Mouse (Mus musculus): ENCODE measurements around the gene Gm10447. TPM values are rescaled to one million over a fixed set of nuclear protein-coding genes. Genes with fewer than 3 reads are reported as not detected.
A peak's percentile ranks its signal among the peaks of the same experiment; 100 is the strongest.
"Not testable (repeated sequence)": the region's sequence is repeated elsewhere in the genome, so short reads cannot be mapped to it uniquely, and the experiment has no call there.

The Gm10447 gene
- total RNA-seq, 2 experiments from 2014 or later = not detected

DNA sequence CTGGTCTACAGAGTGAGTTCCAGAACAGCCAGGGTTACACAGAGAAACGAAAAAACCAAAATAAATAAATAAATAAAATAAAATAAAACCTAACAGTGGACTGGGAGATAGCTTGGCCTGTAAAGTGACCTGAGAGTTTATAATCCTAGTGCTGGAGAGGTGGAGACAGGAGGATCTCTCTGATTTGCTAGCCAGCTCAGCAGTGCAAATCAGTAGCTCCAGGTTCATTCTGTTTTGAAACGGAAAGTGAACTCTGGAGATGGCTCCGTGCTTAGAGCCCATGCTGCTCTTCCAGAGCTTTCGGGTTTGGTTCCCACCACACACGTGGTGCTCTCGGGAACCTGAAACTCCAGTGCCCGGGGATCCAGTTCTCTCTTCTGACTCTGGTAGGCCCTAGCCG, 8.9 kb downstream of the Gm10447 start:
- intact Hi-C loops (cut with DNase I) = no loop called here
- no peak for DNase-seq (ENCODE audit: low spot score)

DNA sequence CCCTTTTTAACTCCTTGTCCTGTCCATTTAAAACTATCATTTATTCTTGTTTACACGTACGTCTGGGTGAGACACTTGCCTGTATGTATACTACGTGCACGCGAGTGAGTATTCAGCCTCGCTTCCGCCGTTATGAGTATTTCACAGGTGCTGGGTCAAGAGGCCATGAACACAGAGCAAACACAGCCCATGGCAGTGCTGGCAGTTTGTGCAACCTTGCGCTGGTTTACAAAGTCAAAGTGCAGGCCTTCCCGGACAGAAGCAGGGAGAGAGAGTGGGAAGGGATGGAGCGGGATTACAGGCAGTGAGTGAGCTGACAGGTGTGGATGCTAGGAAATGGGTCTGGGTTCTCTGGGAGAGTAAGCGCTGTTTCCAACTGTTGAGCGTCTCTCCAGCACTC, 10.7 kb downstream of the Gm10447 start:
- intact Hi-C loops (cut with DNase I) = no loop called here
- DNase-seq (ENCODE audit: low spot score) = no peak

DNA sequence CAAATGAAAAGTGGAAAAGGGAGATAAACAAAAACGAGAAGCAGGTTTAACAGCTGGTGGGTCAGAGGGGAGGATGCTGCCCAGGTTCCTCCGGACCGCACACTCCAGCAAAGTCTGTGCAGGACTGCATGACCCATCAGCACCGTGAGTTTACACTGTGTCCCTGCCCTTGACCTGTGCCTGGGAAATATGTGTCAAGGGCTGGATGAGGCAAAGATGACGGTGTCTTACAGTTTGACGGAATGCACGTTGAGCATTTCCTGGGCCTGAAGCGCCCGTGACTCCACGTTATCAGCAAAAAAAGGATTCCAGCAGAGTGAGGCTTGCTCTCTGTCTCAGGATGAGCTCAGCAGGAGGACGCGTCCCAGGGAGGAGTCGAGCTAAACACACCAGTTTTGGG, 11.3 kb downstream of the Gm10447 start:
- DNase-seq (ENCODE audit: low spot score) = no peak
- intact Hi-C loops (cut with DNase I) = no loop called here

DNA sequence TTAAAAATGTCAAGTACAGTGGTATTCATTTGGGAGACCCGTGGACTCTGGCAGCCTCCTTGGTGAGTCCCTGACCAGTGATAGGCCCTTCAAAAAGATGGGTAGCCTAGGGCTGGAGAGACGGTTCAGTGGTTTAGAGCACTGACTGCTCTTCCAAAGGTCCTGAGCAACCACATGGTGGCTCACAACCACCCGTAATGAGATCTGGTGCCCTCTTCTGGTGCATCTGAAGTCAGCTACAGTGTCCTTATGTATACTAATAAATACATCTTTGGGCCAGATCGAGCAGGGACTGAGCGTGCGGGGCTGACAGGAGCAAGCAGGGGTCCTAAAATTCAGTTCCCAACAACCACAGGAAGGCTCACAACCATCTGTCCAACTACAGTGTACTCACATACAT, 13.0 kb downstream of the Gm10447 start:
- intact Hi-C loops (cut with DNase I) = no loop called here
- no peak for DNase-seq (ENCODE audit: low spot score)

DNA sequence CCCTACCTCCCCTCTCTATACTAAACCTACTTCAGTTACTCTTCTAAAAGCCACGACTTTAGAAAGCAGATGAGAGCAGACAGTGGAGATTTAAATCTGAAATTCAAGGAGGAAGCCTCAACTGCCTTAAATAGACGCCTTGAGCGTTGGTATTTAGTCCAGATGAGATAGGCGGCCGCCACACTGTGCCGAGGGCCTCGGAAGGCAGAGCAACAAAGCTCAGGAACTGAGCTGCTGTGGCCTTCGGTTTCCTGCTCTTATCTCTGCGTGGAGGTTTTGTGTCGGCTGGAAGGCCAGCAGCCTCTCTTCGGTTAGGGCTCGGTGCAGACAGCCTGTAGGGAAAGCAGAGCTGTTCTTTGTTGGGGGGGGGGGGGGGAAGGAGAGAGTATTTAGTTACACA, 15.0 kb downstream of the Gm10447 start:
- no peak for DNase-seq (ENCODE audit: low spot score)
- intact Hi-C loops (cut with DNase I) = no loop called here

DNA sequence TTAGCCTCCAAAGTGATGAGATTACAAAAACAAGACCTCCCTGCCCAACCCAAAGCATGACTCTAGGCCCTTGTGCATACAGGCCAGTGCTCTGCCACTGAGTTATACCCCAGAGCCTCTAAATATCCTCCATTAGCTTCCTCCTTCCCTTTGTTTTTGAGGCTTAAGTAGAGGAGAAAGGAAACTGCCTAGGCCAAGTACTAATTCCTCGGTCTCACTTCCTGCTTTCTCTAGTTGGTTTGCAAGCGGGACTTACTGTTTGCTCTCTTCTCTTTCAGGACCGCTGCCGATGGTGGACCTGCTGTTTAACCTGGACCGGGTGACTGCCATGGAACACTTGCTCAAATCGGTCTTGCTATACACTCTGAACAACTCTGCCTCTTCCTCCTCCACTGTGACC, 20.6 kb downstream of the Gm10447 start:
- intact Hi-C loops (cut with DNase I) = no loop called here
- DNase-seq (ENCODE audit: low spot score) = no peak

DNA sequence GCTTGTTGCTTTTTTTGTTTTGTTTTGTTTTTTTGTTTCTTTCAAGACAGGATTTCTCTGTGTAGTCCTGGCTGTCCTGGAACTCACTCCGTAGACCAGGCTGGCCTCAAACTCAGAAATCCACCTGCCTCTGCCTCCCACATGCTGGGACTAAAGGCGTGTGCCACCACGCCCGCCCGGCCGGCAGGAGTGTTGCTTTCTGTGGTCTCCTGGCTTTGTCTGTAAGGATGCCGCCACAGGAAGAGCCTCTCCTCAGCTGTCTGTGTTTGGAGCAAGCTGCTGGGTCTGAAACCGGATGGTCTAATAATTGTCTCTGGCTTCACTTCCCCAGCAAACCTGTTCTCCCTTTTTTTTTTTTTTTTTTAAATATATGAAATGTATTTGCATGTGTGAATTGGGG, 21.4 kb downstream of the Gm10447 start:
- intact Hi-C loops (cut with DNase I) = no loop called here
- DNase-seq (ENCODE audit: low spot score) = no peak

DNA sequence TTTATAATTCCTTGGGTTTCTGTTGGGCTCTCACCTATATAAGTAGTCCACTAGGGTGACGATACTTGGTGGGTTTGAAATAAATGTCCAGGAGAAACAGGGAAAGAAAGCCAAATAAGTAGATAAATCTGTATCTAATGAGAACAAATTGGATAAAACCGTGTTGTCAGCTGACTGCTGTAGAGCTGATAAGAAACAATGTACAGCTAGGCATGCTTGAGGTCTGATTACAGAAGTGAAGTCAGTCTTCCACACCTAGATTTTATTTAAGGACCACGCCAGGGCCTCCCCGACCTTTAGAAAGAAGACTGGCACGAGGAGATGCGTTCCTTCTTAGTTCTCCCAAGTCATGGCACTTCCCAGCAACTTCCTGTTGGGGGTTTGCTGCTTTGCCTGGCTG, 23.9 kb downstream of the Gm10447 start:
- no peak for DNase-seq (ENCODE audit: low spot score)
- intact Hi-C loops (cut with DNase I) = no loop called here

DNA sequence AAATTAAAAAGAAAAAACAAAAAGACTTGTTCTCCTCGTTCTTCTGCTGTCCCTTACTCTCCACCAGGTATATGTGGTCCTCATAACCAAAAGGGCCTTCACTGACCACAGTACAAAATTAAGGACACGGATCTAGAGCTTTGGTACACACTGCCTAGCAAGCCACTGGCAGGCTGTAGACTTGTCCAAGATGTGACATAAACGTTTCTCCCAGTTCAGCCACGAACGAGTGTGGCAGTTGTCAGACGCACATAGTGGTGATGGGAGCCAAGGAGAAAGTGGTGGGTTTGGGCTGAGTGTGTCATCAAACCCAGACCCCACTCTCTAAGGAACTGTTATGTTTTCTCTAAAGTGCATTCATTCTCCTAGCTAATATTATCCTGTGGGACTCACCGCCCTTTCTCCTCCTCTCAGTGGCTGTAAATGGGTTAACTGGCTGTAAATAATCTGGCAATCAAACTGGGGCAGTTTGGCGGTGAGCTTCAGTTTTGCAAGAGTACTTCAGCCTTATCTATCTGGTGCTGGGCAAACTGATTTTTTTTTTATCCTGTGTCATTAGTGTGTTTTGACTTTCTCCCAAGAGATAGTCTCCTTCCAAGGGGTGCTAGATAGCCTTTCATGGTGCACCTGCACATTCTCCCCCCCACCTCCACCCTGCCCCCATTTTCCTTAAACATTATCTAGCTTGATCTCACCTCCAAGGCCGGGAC, 25.4 kb downstream of the Gm10447 start:
- intact Hi-C loops (cut with DNase I) = no loop called here
- no peak for DNase-seq (ENCODE audit: low spot score)

DNA sequence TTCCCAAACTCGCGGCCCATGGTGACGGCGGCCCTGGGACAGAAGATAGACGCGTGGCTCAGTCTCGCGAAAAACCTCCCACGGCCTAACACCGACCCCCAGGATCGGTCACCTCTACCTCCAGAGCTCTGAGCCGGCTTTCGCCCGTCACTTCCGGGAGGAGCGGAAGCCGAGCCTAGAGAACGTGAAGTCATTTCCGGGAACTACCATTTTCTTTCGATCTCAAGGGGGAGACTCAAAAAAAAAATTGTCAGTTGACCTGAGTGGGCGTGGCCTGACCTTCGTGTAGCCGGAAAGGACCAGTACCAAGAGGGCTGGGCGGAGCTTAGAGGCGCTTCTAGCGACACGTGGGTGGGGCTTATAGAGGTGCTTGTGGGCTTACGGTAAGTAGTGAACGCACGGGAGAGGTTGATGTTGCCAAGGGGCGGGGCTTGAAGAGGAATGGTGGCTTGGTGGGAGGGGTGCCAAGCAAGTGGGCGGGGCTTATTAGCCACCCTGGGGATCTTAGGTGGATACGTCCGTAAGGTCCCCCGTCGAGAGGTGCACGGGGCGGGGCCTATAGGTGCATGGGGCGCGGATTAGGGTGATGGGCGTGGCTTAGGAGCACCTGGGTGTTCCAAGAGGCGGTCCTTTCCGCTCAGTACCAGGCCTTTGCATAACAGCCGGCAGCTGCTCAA, 26.1 kb downstream of the Gm10447 start, which contains the start of the genes Uqcrq and Gdf9:
Gene Uqcrq (minus strand): TSS at position 162 of the 677 bp plus-strand sequence.
Gene Gdf9 (plus strand): TSS at position 354 of the 677 bp plus-strand sequence.
- DNase-seq (ENCODE audit: low spot score) = peak; percentile 97
- intact Hi-C loops (cut with DNase I) = no loop called here

DNA sequence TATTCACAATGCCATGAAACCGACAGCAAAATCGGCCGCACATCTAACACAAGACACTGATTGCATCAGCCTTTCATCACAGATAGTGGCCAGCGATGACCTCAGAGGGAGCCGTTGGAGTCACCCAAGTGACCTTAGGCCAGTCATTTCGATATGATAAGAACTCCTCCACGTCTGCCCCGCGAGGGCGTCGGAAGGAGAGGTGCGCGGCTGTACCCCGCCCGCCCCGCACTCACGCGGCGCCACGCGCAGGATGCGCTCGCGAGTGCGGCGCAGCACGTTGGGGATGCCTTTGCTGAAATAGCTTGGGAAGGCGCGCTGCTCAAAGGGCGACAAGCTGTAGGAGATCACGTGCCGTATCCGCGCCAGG, 26.6 kb downstream of the Gm10447 start:
- intact Hi-C loops (cut with DNase I) = no loop called here
- DNase-seq (ENCODE audit: low spot score) = no peak

DNA sequence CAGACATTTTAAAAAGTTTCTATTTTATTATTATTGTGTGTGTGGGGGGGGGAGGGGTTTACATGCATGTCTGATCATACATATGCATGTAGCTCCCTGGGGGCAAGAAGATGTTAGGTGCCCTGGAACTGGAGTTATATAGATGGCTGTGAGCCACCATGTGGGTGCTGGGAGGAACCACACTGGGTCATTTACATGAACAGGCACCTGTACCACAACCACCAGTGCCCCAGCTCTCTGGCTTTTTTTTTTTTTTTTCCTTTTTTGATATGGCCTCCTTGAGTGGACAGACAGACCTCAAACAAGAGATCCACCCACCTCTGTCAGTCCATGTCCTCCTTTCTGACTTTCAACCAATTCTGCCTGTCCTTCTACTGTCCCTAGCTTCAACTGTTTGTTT, 27.7 kb downstream of the Gm10447 start:
- intact Hi-C loops (cut with DNase I) = no loop called here

DNA sequence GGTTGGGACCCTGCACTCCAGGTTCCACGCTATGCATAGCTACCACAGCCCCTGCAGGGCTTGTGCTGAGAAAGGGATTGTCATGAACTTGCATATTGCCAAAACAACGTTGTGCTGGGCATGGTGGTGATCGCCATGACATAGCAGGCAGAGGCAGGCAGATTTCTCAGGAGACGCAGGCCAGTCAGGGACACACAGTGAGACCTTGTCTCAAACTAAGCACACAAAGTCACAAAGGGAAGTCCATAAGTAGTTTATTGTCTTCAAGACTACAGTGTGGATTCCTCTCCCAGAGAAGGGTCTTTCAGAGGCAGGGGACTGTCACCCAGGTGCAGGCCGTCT, 28.2 kb downstream of the Gm10447 start:
- no peak for DNase-seq (ENCODE audit: low spot score)
- intact Hi-C loops (cut with DNase I) = no loop called here

More for the DNA sequence above, 27.7 kb downstream of the Gm10447 start:
- no peak for DNase-seq (ENCODE audit: low spot score)

DNA sequence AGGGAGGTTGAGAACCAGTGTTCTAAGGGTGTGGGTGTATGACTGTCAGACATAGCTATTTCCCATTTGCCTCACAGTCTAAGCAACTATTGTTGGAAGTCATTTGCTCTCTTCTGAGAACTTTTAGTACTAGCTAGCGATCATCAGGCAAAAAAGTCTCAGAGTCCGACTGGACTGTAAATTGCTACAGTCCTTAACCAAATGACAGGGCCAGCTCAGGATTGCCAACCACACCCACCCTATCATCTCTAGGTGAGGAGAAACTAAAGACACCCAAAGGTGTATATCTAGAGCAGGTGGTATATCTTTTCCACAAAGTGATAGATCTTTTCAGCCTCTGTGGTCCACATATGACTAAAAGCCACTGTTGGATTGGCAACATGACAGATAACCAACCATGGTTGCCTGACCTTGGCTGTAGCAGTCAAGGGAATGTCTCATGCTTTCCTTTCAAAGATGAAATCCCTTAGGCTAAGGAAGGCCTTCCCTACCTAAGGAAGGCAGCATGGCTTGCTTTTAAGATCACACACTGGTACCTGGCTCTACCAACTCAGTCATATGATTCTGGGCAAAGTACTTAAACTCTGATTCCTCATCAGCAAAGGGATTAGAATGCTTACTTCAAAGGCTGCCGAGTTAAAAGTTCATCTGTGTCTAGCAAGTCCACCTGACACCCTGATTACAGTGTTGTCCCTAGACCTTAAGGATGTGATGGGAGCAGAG, 28.8 kb downstream of the Gm10447 start:
- DNase-seq (ENCODE audit: low spot score) = no peak
- intact Hi-C loops (cut with DNase I) = no loop called here

DNA sequence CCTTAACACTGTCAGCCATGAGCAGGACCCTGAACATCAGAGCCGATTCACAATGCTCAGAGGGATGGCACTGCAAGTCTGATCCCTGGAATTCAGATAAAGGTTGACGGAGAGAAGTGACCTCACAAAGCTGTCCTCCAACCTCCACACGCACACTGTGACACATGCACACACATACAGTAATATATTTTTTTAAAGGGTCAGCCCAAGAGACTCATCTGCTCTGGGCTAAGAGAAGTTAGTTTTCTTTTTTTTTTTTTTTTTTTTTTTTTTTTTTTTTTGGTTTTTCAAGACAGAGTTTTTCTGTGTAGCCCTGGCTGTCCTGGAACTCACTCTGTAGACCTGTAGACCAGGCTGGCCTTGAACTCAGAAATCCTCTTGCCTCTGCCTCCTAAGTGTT, 30.0 kb downstream of the Gm10447 start:
- DNase-seq (ENCODE audit: low spot score); intact Hi-C loops (cut with DNase I): not testable (repeated sequence)

DNA sequence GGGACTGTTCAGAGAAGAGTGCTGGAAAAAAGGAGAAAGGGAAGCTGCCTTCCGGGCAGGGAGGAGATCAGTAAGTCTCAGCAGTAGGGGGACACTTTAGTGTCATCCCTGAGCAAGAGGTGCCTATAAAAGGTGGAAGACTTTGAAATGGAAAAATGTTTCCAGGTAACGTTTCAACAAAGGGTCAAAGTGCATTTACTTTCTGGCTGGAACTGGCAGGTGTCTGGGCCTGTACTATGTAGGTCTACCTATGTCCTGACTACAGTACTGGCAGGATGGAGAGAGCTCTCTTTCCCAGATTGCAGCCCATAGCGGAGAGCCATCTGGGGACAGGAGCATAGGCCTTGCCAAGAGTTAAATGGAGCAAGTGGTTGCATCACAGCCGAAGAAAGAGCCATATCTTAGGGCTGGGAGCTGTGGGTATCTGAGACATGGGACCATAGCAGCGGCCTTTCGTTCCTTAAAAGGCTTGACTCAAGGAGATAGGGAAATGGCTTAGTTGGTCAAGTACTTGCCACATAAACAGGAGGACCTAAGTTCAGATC, 31.1 kb downstream of the Gm10447 start:
- intact Hi-C loops (cut with DNase I) = no loop called here
- DNase-seq (ENCODE audit: low spot score) = no peak

DNA sequence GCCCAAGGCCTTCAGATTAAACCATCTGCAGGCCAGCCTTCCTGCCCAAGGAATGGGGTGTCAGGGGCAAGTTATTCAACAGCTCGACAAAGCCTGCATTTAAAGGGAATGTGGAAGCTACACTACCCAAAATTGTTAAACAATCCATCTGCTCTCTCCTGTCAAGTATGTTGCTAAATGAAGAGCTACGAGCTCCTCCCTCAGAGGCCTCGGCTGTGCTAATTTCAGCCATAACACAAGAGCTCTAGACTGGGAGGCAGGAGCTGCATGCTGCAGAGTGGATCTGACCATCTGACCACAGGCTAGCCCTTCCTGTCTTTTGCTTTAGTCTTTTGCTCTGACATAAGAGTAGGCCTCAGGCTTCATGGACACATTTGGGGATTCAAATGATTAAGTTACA, 31.7 kb downstream of the Gm10447 start:
- intact Hi-C loops (cut with DNase I) = no loop called here
- DNase-seq (ENCODE audit: low spot score) = no peak

DNA sequence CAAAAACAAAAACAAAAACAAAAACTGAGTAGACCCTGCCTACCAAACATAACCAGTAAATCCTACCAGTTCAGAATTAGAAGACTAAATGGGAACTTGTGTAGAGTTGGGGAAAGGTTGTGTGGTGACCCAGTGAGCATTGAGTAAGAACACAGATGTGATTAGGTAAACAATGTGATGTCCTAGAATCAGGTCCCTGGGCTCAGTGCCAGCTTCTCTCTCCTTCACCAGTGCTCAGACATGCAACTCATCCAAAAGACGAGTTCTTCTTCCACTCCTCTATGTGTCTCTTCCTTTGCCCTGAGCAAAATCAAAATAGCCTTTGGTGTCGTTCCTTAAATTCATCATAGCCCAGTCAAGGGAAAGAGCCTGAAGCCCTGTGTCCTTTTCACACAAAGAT, 32.1 kb downstream of the Gm10447 start:
- intact Hi-C loops (cut with DNase I) = no loop called here

DNA sequence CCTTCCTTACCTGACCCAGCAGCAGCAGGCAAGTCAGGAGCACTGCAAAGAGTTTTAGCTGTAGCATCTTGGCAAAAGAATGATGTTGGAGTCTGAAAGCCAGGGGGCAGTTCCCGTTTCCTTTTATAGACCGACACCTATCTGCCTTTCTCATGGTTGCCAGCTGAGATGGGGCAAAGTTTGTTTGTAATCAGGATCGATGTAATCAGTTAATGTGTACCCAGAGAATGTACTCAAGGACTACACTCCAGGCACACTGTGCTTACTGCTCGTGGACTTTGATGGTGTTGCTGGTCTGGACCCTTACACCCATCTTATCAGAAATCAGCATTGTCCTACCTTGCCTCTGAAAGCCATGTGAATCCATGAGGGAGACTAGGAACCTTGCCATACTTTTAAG, 33.9 kb downstream of the Gm10447 start, which contains the start of gene Leap2:
Gene Leap2 (minus strand): TSS at position 135 of the 400 bp plus-strand sequence.
- intact Hi-C loops (cut with DNase I) = no loop called here
- DNase-seq (ENCODE audit: low spot score) = no peak

More for the DNA sequence above, 32.1 kb downstream of the Gm10447 start:
- DNase-seq (ENCODE audit: low spot score) = no peak

DNA sequence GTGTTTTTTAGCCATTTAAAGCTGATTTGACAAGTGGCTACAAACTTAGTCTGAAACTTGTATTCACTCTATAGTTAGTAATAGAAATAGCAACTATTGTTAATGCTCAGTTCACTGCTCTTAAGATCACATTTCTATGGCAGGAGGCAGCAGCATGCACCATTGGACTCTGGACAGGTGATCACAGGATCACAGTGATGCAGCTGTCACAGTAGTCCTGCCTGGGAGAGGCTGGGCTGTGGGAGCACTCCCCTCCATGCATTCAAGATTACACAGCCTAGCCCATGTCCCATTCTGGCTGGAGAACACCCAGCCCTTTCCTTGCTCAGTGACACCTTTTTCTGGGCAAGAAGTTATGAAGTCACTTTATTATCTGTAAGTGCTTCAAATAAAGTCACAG, 38.9 kb downstream of the Gm10447 start:
- no peak for DNase-seq (ENCODE audit: low spot score)
- intact Hi-C loops (cut with DNase I) = no loop called here

DNA sequence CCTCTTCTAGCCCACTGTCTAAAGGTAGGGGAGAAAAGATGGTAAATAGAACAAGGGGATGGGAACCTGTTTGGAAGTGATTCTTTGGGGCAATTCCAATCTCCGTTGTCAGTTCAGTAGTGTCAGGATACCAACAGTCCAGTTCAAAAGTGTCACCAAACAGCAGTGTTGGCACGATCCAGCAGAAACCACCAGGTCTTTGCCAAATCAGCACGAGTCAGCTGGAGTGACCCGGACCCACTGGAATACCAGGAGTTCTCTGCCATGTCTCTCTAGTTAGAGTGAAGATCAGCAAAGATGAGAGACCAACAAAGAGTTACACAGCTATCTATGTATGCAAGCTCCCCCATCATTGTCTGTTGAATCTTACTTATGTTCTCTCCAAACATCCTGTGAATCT, 43.0 kb downstream of the Gm10447 start:
- no peak for DNase-seq (ENCODE audit: low spot score)
- intact Hi-C loops (cut with DNase I) = no loop called here

All from heart, postnatal 25 days (tissue).